Mouse (Mus musculus): Measurements from ENCODE around the gene D3Ertd254e. TPM values are rescaled to one million over a fixed set of nuclear protein-coding genes. Genes with fewer than 3 reads are reported as not detected.

Gene D3Ertd254e
- polyA plus RNA-seq, 1 experiment from 2014 or later, result 10.2 TPM

- Histone ChIP-seq H3K36me3 (peaks cover 20% of the 10 kb centered on the region), H3K27ac (no peak overlapping the region), H3K9me3 (no peaks in the 10 kb centered on the region), H3K27me3 (no peaks in the 10 kb centered on the region), H3K4me2 (no peak overlapping the region), H3K4me3 (replicated peaks) (no peak overlapping the region), H3K4me1 (replicated peaks) (no peaks in the 10 kb centered on the region), H3K9ac (replicated peaks) (no peak overlapping the region)
- WGBS, result 88% methylated on average over 1 of the region's 1 CpGs
- no peak for ATAC-seq (ENCODE audit: insufficient number of reproducible peaks, insufficient read depth, low FRiP score, low TSS enrichment, low read depth)
These were observed 20.5 kb downstream of the D3Ertd254e start for GRCm38 (mm10) chr3:36171348-36171747.

GRCm38 (mm10) chr3:36173761-36174160 lies 22.9 kb downstream of the D3Ertd254e start:
- H3K27ac ChIP-seq, result no peak overlapping the region
- 89% methylated on average over 2 of the region's 2 CpGs for WGBS
- H3K4me2 ChIP-seq, result no peak overlapping the region
- no peak for ATAC-seq (ENCODE audit: insufficient number of reproducible peaks, insufficient read depth, low FRiP score, low TSS enrichment, low read depth)
- H3K4me3 ChIP-seq (replicated peaks), result no peak overlapping the region
- H3K36me3 ChIP-seq, result no peaks in the 10 kb centered on the region
- no peaks in the 10 kb centered on the region for H3K9me3 ChIP-seq
- no peaks in the 10 kb centered on the region for H3K27me3 ChIP-seq
- H3K9ac ChIP-seq (replicated peaks), result no peak overlapping the region
- 0 out of 2 replicates have a peak, but pooled peaks cover 3% of the 10 kb centered on the region for H3K4me1 ChIP-seq (replicated peaks)

GRCm38 (mm10) chr3:36181519-36181918 lies 30.7 kb downstream of the D3Ertd254e start:
- WGBS, result 9% methylated on average over 4 of the region's 4 CpGs
- no peak overlapping the region for H3K4me3 ChIP-seq (replicated peaks)
- H3K4me1 ChIP-seq (replicated peaks), result 0 out of 2 replicates have a peak, but pooled peaks cover 3% of the 10 kb centered on the region
- no peaks in the 10 kb centered on the region for H3K36me3 ChIP-seq
- no peak for ATAC-seq (ENCODE audit: insufficient number of reproducible peaks, insufficient read depth, low FRiP score, low TSS enrichment, low read depth)
- no peaks in the 10 kb centered on the region for H3K27me3 ChIP-seq
- no peak overlapping the region for H3K9ac ChIP-seq (replicated peaks)
- no peak overlapping the region for H3K4me2 ChIP-seq
- H3K27ac ChIP-seq, result no peak overlapping the region
- H3K9me3 ChIP-seq, result no peaks in the 10 kb centered on the region

- Histone ChIP-seq H3K27me3 (no peaks in the 10 kb centered on the region), H3K27ac (no peak overlapping the region), H3K4me1 (replicated peaks) (no peaks in the 10 kb centered on the region), H3K9ac (replicated peaks) (no peak overlapping the region), H3K9me3 (no peaks in the 10 kb centered on the region), H3K4me3 (replicated peaks) (no peak overlapping the region), H3K36me3 (no peaks in the 10 kb centered on the region), H3K4me2 (no peak overlapping the region)
- 83% methylated on average over 4 of the region's 4 CpGs for WGBS
- no peak for ATAC-seq (ENCODE audit: insufficient number of reproducible peaks, insufficient read depth, low FRiP score, low TSS enrichment, low read depth)
These were observed 35.7 kb downstream of the D3Ertd254e start for GRCm38 (mm10) chr3:36186510-36186909.

GRCm38 (mm10) chr3:36189243-36189642 lies 38.4 kb downstream of the D3Ertd254e start:
- H3K36me3 ChIP-seq, result no peaks in the 10 kb centered on the region
- H3K9ac ChIP-seq (replicated peaks), result no peak overlapping the region
- ATAC-seq (ENCODE audit: insufficient number of reproducible peaks, insufficient read depth, low FRiP score, low TSS enrichment, low read depth), result no peak
- H3K4me1 ChIP-seq (replicated peaks), result no peaks in the 10 kb centered on the region
- 89% methylated on average over 8 of the region's 8 CpGs for WGBS
- H3K9me3 ChIP-seq, result no peaks in the 10 kb centered on the region
- H3K27ac ChIP-seq, result no peak overlapping the region
- H3K27me3 ChIP-seq, result no peaks in the 10 kb centered on the region
- no peak overlapping the region for H3K4me2 ChIP-seq
- H3K4me3 ChIP-seq (replicated peaks), result no peak overlapping the region

- no peaks in the 10 kb centered on the region for H3K9me3 ChIP-seq
- no peak overlapping the region for H3K4me3 ChIP-seq (replicated peaks)
- no peaks in the 10 kb centered on the region for H3K27me3 ChIP-seq
- no peak overlapping the region for H3K27ac ChIP-seq
- H3K36me3 ChIP-seq, result no peaks in the 10 kb centered on the region
- H3K4me2 ChIP-seq, result no peak overlapping the region
- no peak for ATAC-seq (ENCODE audit: insufficient number of reproducible peaks, insufficient read depth, low FRiP score, low TSS enrichment, low read depth)
- 76% methylated on average over 5 of the region's 5 CpGs for WGBS
- no peaks in the 10 kb centered on the region for H3K4me1 ChIP-seq (replicated peaks)
- no peak overlapping the region for H3K9ac ChIP-seq (replicated peaks)
These were observed 50.3 kb downstream of the D3Ertd254e start for GRCm38 (mm10) chr3:36201098-36201497.

- no peaks in the 10 kb centered on the region for H3K9me3 ChIP-seq
- 81% methylated on average over 7 of the region's 7 CpGs for WGBS
- no peak overlapping the region for H3K9ac ChIP-seq (replicated peaks)
- H3K4me1 ChIP-seq (replicated peaks), result no peaks in the 10 kb centered on the region
- no peak overlapping the region for H3K27ac ChIP-seq
- no peak overlapping the region for H3K4me3 ChIP-seq (replicated peaks)
- no peak overlapping the region for H3K4me2 ChIP-seq
- H3K27me3 ChIP-seq, result no peaks in the 10 kb centered on the region
- H3K36me3 ChIP-seq, result no peaks in the 10 kb centered on the region
- no peak for ATAC-seq (ENCODE audit: insufficient number of reproducible peaks, insufficient read depth, low FRiP score, low TSS enrichment, low read depth)
These were observed 52.1 kb downstream of the D3Ertd254e start for GRCm38 (mm10) chr3:36202932-36203331.

GRCm38 (mm10) chr3:36207520-36208264 lies 56.9 kb downstream of the D3Ertd254e start:
- WGBS, result 77% methylated on average over 19 of the region's 19 CpGs
- H3K27me3 ChIP-seq, result no peaks in the 10 kb centered on the region
- H3K36me3 ChIP-seq, result no peaks in the 10 kb centered on the region
- H3K4me3 ChIP-seq (replicated peaks), result no peak overlapping the region
- H3K9me3 ChIP-seq, result no peaks in the 10 kb centered on the region
- no peak overlapping the region for H3K4me2 ChIP-seq
- H3K4me1 ChIP-seq (replicated peaks), result no peaks in the 10 kb centered on the region
- no peak overlapping the region for H3K27ac ChIP-seq
- H3K9ac ChIP-seq (replicated peaks), result no peak overlapping the region
- no peak for ATAC-seq (ENCODE audit: insufficient number of reproducible peaks, insufficient read depth, low FRiP score, low TSS enrichment, low read depth)

- Histone ChIP-seq H3K27ac (no peak overlapping the region), H3K4me3 (replicated peaks) (no peak overlapping the region), H3K9me3 (no peaks in the 10 kb centered on the region), H3K9ac (replicated peaks) (no peak overlapping the region), H3K27me3 (no peaks in the 10 kb centered on the region), H3K4me1 (replicated peaks) (no peaks in the 10 kb centered on the region), H3K36me3 (no peaks in the 10 kb centered on the region), H3K4me2 (no peak overlapping the region)
- ATAC-seq (ENCODE audit: insufficient number of reproducible peaks, insufficient read depth, low FRiP score, low TSS enrichment, low read depth), result no peak
- 66% methylated on average over 11 of the region's 11 CpGs for WGBS
These were observed 59.1 kb downstream of the D3Ertd254e start for GRCm38 (mm10) chr3:36209776-36210555.

GRCm38 (mm10) chr3:36210939-36211338 lies 60.1 kb downstream of the D3Ertd254e start:
- no peaks in the 10 kb centered on the region for H3K36me3 ChIP-seq
- H3K4me2 ChIP-seq, result no peak overlapping the region
- ATAC-seq (ENCODE audit: insufficient number of reproducible peaks, insufficient read depth, low FRiP score, low TSS enrichment, low read depth), result no peak
- H3K9me3 ChIP-seq, result no peaks in the 10 kb centered on the region
- H3K4me3 ChIP-seq (replicated peaks), result no peak overlapping the region
- no peak overlapping the region for H3K27ac ChIP-seq
- whole genome bisulfite sequencing, result 69% methylated on average over 2 of the region's 2 CpGs
- no peak overlapping the region for H3K9ac ChIP-seq (replicated peaks)
- no peaks in the 10 kb centered on the region for H3K4me1 ChIP-seq (replicated peaks)
- H3K27me3 ChIP-seq, result no peaks in the 10 kb centered on the region

- Histone ChIP-seq H3K4me3 (replicated peaks) (no peak overlapping the region), H3K4me2 (no peak overlapping the region), H3K9ac (replicated peaks) (no peak overlapping the region), H3K4me1 (replicated peaks) (no peaks in the 10 kb centered on the region), H3K9me3 (no peaks in the 10 kb centered on the region), H3K27me3 (0 out of 2 replicates have a peak, but pooled peaks cover 3% of the 10 kb centered on the region), H3K36me3 (no peaks in the 10 kb centered on the region), H3K27ac (no peak overlapping the region)
- ATAC-seq (ENCODE audit: insufficient number of reproducible peaks, insufficient read depth, low FRiP score, low TSS enrichment, low read depth), result no peak
- 81% methylated on average over 4 of the region's 4 CpGs for WGBS
These were observed 61.9 kb downstream of the D3Ertd254e start for GRCm38 (mm10) chr3:36212758-36213157.
